Mouse (Mus musculus) E14TG2a.4 (cell line): ENCODE measurements around the gene Asic4.

Source experiments
- CTCF ChIP-seq: conservative IDR thresholded peaks from 2 replicates; pipeline ENCODE4 v1.5.1; 2014; ENCODE audit warnings: low read length
- NANOG ChIP-seq: IDR thresholded peaks from 2 replicates; pipeline ENCODE4 v1.6.1; 2014; ENCODE audit warnings: borderline replicate concordance, low read length, mixed read lengths
- POU5F1 ChIP-seq: IDR thresholded peaks from 2 replicates; pipeline ENCODE4 v1.6.1; 2014; ENCODE audit warnings: low read length, borderline replicate concordance

- TF ChIP-seq CTCF (no peak), NANOG (no peak), POU5F1 (no peak)
These were observed 55.1 kb downstream of the Asic4 start for GRCm38 (mm10) chr1:75505159-75505955.
